Mouse (Mus musculus) MEL-GATA-1-ER (cell line): ENCODE results near the gene Hoxd9.

Experiments used
- DNase-seq: peaks from one replicate; pipeline ENCODE4 v3.0.0-alpha.2; 2012; ENCODE audit warnings: low read depth; ENCODE audit errors: extremely low read depth

Gene Hoxd9

DNA sequence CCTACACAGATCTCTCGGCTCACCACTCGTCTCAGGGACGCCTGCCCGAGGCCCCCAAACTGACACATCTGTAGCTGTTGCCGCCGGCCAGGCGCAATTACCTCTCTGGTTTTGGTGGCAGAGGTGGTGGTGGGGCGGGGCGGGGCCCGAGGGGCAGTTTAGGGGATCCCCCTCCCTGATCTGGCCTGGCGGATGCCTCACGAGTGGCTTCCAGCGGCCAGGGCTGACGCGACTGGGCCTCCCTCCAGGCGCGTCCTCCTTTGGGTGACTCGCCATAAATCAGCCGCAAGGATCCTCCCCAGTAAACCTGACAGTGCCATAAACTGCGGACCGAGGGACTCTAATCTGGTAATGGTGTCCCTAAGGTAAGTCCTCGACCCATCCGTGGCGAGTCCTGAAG lies 49.5 kb downstream of the Hoxd9 start:
- no peak for DNase-seq

DNA sequence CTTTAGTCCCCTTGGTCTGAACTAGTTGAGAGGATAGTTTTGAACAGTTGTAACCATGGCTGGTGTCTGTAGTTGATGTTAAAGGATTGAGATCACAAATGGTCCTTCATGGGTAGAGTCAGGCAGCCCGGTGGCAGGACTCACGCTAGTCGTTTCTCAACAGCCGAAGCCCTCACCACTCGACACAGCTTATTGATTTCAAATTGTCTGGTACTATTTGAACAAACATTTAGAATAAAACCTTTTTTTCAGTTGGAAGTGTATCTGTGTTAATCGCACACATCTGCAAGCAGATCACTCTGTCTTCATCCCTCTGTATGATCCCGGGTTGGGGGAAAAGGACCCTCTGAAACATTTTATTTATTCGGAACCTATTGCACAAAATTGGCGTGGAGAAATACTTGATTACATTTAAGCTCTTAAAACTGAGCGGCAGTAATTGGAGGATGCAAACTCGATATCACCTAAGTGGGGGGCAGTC lies 50.2 kb downstream of the Hoxd9 start:
- no peak for DNase-seq

DNA sequence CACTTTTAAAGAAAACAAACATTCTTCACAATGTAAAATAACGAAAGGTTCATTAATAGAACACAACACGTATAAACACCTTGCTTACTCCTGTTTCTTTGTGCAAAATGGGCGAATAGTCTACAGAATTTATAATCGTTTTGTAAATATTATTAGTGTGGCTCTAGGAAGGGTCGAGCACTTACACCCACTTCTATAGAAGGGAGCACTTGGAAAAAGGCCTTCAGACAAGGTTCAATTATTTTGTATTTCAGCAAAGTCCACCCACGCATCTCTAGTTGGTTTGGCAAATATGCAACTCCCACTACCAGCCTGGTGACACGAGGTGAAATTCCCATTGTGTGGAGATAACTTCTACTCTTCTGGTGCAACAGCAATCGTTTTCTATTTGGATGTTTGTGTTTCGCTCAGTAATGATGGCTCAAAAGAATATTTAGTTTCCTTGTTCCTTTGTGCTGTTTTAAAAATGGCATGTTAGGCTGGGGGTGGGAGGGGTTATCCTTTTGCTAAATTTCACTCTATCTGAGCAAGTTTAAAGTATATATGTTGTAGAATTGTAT lies 51.0 kb downstream of the Hoxd9 start:
- DNase-seq, result no peak

DNA sequence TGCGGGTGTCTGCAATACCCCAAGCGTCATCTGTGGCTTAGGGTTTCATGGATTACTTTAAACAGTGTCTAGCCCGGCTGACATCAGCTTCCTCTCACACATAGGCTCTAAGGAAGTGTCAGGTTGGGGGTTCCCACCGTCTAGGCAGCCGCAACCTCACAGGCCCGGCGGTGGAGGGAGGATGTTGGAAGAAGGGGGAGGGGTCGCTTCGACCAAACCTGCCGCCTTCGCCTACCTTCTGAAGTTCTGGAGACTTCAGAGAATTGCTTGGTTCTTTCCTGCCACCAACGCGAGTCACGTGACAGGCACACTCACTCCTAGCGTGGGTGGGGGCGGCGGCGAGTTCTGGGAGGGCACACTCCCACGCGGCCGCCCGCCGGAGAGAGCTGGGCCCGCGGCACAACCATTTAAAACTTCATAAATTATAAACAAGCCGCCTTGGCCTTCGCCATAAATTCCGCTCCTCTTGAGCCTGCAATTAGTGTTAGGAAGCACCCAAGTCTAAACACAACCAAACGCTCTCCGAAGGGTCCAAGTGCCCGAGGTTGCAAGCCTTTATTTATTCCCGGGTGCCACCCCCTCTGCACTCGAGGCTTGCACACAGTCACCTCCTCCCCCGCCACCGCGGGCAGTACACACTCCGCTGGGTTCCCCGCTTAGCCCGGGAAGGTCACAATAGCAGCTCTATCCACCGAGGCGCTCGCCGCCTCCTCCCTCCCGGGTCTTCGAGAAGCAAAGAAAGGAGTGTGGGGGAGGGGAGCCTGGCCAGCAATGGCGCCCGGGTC lies 52.0 kb downstream of the Hoxd9 start:
- DNase-seq, result no peak
